Mouse (Mus musculus): ENCODE data around the gene Slc22a2. TPM values are rescaled to one million over a fixed set of nuclear protein-coding genes. Genes with fewer than 3 reads are reported as not detected.

The Slc22a2 gene
- total RNA-seq, 2 experiments from 2014 or later = 0.42 to 0.77 TPM

GRCm38 (mm10) chr17:12675646-12676045, 91.7 kb downstream of the Slc22a2 start, which contains the start of gene Slc22a1:
Gene Slc22a1 (minus strand): TSS chr17:12675829.
- no peak for DNase-seq (ENCODE audit: low spot score in 2 of 2)
- Histone ChIP-seq H3K27ac (no peak within 1 kb of the TSS), H3K4me3 (no peak within 1 kb of the TSS)
- TF ChIP-seq CTCF (conservative IDR thresholded peaks at IDR 0.05) = no peak

- no peak overlapping the region for H3K4me3 ChIP-seq
- no peak for TF ChIP-seq CTCF (conservative IDR thresholded peaks at IDR 0.05)
- DNase-seq (ENCODE audit: low spot score in 2 of 2) = no peak
- H3K27ac ChIP-seq = no peak overlapping the region
Observed at GRCm38 (mm10) chr17:12677139-12677538, 93.2 kb downstream of the Slc22a2 start.

Other genes starting within 250 kb of the Slc22a2 start
- gene Plg, start 205.5 kb upstream of the Slc22a2 start, total RNA-seq (2021) = not detected
- gene Slc22a3, start 76.4 kb upstream of the Slc22a2 start, total RNA-seq (2021) = under 1 TPM; 0.44 to 0.52 TPM
- not detected for gene Slc22a1, start 91.7 kb downstream of the Slc22a2 start, total RNA-seq (2021)
- gene Igf2r, start 185.5 kb downstream of the Slc22a2 start, total RNA-seq (2021) = 10 to 100 TPM; 27.9 to 30.3 TPM

All from layer of hippocampus, adult 2 months (tissue).